In genomic region chr1:55087401-55087904, GRCm38 (mm10) we compare ENCODE assay signal across 8 mouse cellular contexts. TPM values are rescaled to one million over a fixed set of nuclear protein-coding genes. Genes with fewer than 3 reads are reported as not detected.
A peak's percentile ranks its signal among the peaks of the same experiment; 100 is the strongest.
DNase-seq lines count a peak whose midpoint lies in the region; ATAC-seq and TF ChIP-seq lines count a peak whose summit lies in the region.

No protein-coding gene starts in this region.

- H3K9me3 ChIP-seq in ES-Bruce4 (replicated peaks; ENCODE audit: control insufficient read depth, insufficient read depth, low read length, poor library complexity, severe bottlenecking): no peaks in the 10 kb centered on the region
- H3K9me3 ChIP-seq in embryonic facial prominence, embryonic 15.5 days (replicated peaks): no peaks in the 10 kb centered on the region; the same call in 1 of the 2 replicates
- H3K9me3 ChIP-seq in heart, embryonic 15.5 days (replicated peaks): no peaks in the 10 kb centered on the region
- H3K9me3 ChIP-seq in limb, embryonic 12.5 days: no peaks in the 10 kb centered on the region

- H3K4me2 ChIP-seq in embryonic facial prominence, embryonic 15.5 days (replicated peaks): peak overlapping the region; percentile 72
- peak overlapping the region; percentile 82 for H3K4me2 ChIP-seq in heart, embryonic 15.5 days
- peak overlapping the region; percentile 90 for H3K4me2 ChIP-seq in limb, embryonic 12.5 days
- peak overlapping the region; percentile 76 for H3K4me2 ChIP-seq in myocyte (ENCODE audit: low read depth)

- H3K27me3 ChIP-seq in ES-Bruce4 (ENCODE audit: control insufficient read depth, insufficient read depth, low read length, poor library complexity, severe bottlenecking) (no peaks in the 10 kb centered on the region), myocyte (ENCODE audit: control insufficient read depth, insufficient read depth, insufficient read length) (no peaks in the 10 kb centered on the region)
- H3K27me3 ChIP-seq in embryonic facial prominence, embryonic 15.5 days: no peaks in the 10 kb centered on the region
- no peaks in the 10 kb centered on the region for H3K27me3 ChIP-seq in heart, embryonic 15.5 days
- H3K27me3 ChIP-seq in limb, embryonic 12.5 days: no peaks in the 10 kb centered on the region

- WGBS in embryonic facial prominence, embryonic 15.5 days: under 1% methylated on average over 36 of the region's 57 CpGs
- under 1% methylated on average over 47 of the region's 57 CpGs for WGBS in heart, embryonic 15.5 days
- under 1% methylated on average over 52 of the region's 57 CpGs for WGBS in limb, embryonic 12.5 days

- ATAC-seq in embryonic facial prominence, embryonic 15.5 days (ENCODE audit: insufficient number of reproducible peaks, low FRiP score, low TSS enrichment, low read depth): peak; percentile 58
- ATAC-seq in heart, embryonic 15.5 days (replicated peaks; ENCODE audit: insufficient number of reproducible peaks, insufficient read depth, low FRiP score, low read depth): peak; percentile 41
- peak; percentile 58 for ATAC-seq in limb, embryonic 12.5 days (ENCODE audit: insufficient number of reproducible peaks, insufficient read depth, low FRiP score, low TSS enrichment, low read depth)

- peaks cover 70% of the 10 kb centered on the region for H3K36me3 ChIP-seq in ES-Bruce4 (ENCODE audit: control insufficient read depth, insufficient read depth, low read length, poor library complexity, severe bottlenecking)
- peaks cover 38% of the 10 kb centered on the region for H3K36me3 ChIP-seq in embryonic facial prominence, embryonic 15.5 days
- peaks cover 48% of the 10 kb centered on the region for H3K36me3 ChIP-seq in heart, embryonic 15.5 days
- H3K36me3 ChIP-seq in limb, embryonic 12.5 days: peaks cover 54% of the 10 kb centered on the region
- peaks cover 46% of the 10 kb centered on the region for H3K36me3 ChIP-seq in myocyte (ENCODE audit: control insufficient read depth, insufficient read depth)

- H3K4me1 ChIP-seq in ES-Bruce4 (ENCODE audit: control insufficient read depth, insufficient read depth, low read length): no peaks in the 10 kb centered on the region
- peaks cover 33% of the 10 kb centered on the region for H3K4me1 ChIP-seq in embryonic facial prominence, embryonic 15.5 days
- peaks cover 27% of the 10 kb centered on the region for H3K4me1 ChIP-seq in heart, embryonic 15.5 days (replicated peaks)
- peaks cover 29% of the 10 kb centered on the region for H3K4me1 ChIP-seq in limb, embryonic 12.5 days (replicated peaks)

- H3K9ac ChIP-seq in ES-Bruce4 (ENCODE audit: low read depth, poor library complexity, severe bottlenecking): peak overlapping the region; percentile 95
- H3K9ac ChIP-seq in embryonic facial prominence, embryonic 15.5 days: peak overlapping the region; percentile 89
- H3K9ac ChIP-seq in heart, embryonic 15.5 days: peak overlapping the region; percentile 95
- H3K9ac ChIP-seq in limb, embryonic 12.5 days (replicated peaks): peak overlapping the region; percentile 94

- H3ac ChIP-seq in myocyte (ENCODE audit: control insufficient read depth, insufficient read length): peak overlapping the region; percentile 84

- TF ChIP-seq CTCF in ES-Bruce4 (IDR thresholded peaks at IDR 0.05; ENCODE audit: low read depth, low read length): no peak

- peak overlapping the region; percentile 69 for H3K27ac ChIP-seq in ES-Bruce4 (ENCODE audit: insufficient read depth, low read length)
- H3K27ac ChIP-seq in embryonic facial prominence, embryonic 15.5 days (replicated peaks): peak overlapping the region; percentile 95
- H3K27ac ChIP-seq in heart, embryonic 15.5 days: peak overlapping the region; percentile 99
- peak overlapping the region; percentile 95 for H3K27ac ChIP-seq in limb, embryonic 12.5 days

- H3K4me3 ChIP-seq in ES-Bruce4 (ENCODE audit: low read depth, low read length) (peak overlapping the region; percentile 99), myocyte (peak overlapping the region; percentile 90)
- H3K4me3 ChIP-seq in embryonic facial prominence, embryonic 15.5 days (replicated peaks): peak overlapping the region; percentile 96
- H3K4me3 ChIP-seq in heart, embryonic 15.5 days: peak overlapping the region; percentile 96
- H3K4me3 ChIP-seq in limb, embryonic 12.5 days (replicated peaks): peak overlapping the region; percentile 92

- TF ChIP-seq EP300 in ES-Bruce4 (IDR thresholded peaks at IDR 0.05; ENCODE audit: insufficient read depth, low read depth, low read length): 0 out of 2 replicates have a peak, but pooled peaks have one; percentile 6

- TF ChIP-seq POLR2A in ES-Bruce4 (IDR thresholded peaks at IDR 0.05; ENCODE audit: insufficient read depth, low read length) (no peak), myocyte (IDR thresholded peaks at IDR 0.05; ENCODE audit: insufficient read length, low read depth) (peak; percentile 92)

- DNase-seq in kidney, adult 18-20 months: peak; percentile 67
- no peak for DNase-seq in kidney, postnatal 36 days
- DNase-seq in thymus, postnatal 10 days (ENCODE audit: low spot score in 2 of 2): no peak

- peaks cover 69% of the 10 kb centered on the region for H3K79me2 ChIP-seq in myocyte (ENCODE audit: control insufficient read depth, insufficient read depth)

TF ChIP-seq in myocyte, 11 proteins besides CTCF, POLR2A, EP300 and RAD21:
- TF ChIP-seq POLR2AphosphoS2 (IDR thresholded peaks at IDR 0.05; ENCODE audit: insufficient read length, low read depth) (peak; percentile 96), REST (IDR thresholded peaks at IDR 0.05; ENCODE audit: insufficient read depth, insufficient read length) (peak; percentile 42), TCF3 (IDR thresholded peaks at IDR 0.05; ENCODE audit: insufficient read length, low read depth) (no peak), SRF (IDR thresholded peaks at IDR 0.05; ENCODE audit: control insufficient read depth, insufficient read length, low read depth) (no peak)
TF ChIP-seq in myocyte: peak in this region for 2.

RNA-seq across cellular contexts. Expression of gene Hspe1, which starts 0.5 kb away (rescaled TPM):
- 622 and 631 TPM in 2 replicates for polyA plus RNA-seq in ES-Bruce4 (2011; ENCODE audit: insufficient read depth, insufficient read length, low read depth, missing spikeins)
- polyA plus RNA-seq in embryonic facial prominence, embryonic 15.5 days (2015; fragmentation: Nextera tagmentation; extraction: Ambion mirVana): 292 and 314 TPM in 2 replicates
- polyA plus RNA-seq in heart, embryonic 15.5 days (2015; fragmentation: Nextera tagmentation; extraction: Ambion mirVana): 254 and 359 TPM in 2 replicates
- 485 and 512 TPM in 2 replicates for polyA plus RNA-seq in limb, embryonic 12.5 days (2016; fragmentation: Nextera tagmentation; extraction: Ambion mirVana)
- 436 TPM for polyA plus RNA-seq in myocyte (2012; fragmentation: generic; extraction: Trizol)

RNA-seq across cellular contexts. Expression of gene Hspd1, which starts 0.6 kb away (rescaled TPM):
- polyA plus RNA-seq in ES-Bruce4 (2011; ENCODE audit: insufficient read depth, insufficient read length, low read depth, missing spikeins) (626 and 704 TPM in 2 replicates), myocyte (2012; fragmentation: generic; extraction: Trizol) (132 TPM)
- polyA plus RNA-seq in embryonic facial prominence, embryonic 15.5 days (2015; fragmentation: Nextera tagmentation; extraction: Ambion mirVana): 298 and 303 TPM in 2 replicates
- 417 and 450 TPM in 2 replicates for polyA plus RNA-seq in heart, embryonic 15.5 days (2015; fragmentation: Nextera tagmentation; extraction: Ambion mirVana)
- polyA plus RNA-seq in limb, embryonic 12.5 days (2016; fragmentation: Nextera tagmentation; extraction: Ambion mirVana): 378 and 384 TPM in 2 replicates

RNA-seq across cellular contexts. Expression of gene Coq10b, which starts 34.9 kb away (rescaled TPM):
- polyA plus RNA-seq in ES-Bruce4 (2011; ENCODE audit: insufficient read depth, insufficient read length, low read depth, missing spikeins): 21.2 and 27.1 TPM in 2 replicates
- polyA plus RNA-seq in embryonic facial prominence, embryonic 15.5 days (2015; fragmentation: Nextera tagmentation; extraction: Ambion mirVana): 18.4 and 18.9 TPM in 2 replicates
- 17.4 and 18.7 TPM in 2 replicates for polyA plus RNA-seq in heart, embryonic 15.5 days (2015; fragmentation: Nextera tagmentation; extraction: Ambion mirVana)
- polyA plus RNA-seq in limb, embryonic 12.5 days (2016; fragmentation: Nextera tagmentation; extraction: Ambion mirVana): 21.4 and 22.3 TPM in 2 replicates
- 18.5 TPM for polyA plus RNA-seq in myocyte (2012; fragmentation: generic; extraction: Trizol)

RNA-seq across cellular contexts. Expression of gene Mob4, which starts 43.6 kb away (rescaled TPM):
- polyA plus RNA-seq in ES-Bruce4 (2011; ENCODE audit: insufficient read depth, insufficient read length, low read depth, missing spikeins) (77.2 and 83.5 TPM in 2 replicates), myocyte (2012; fragmentation: generic; extraction: Trizol) (19.5 TPM)
- polyA plus RNA-seq in embryonic facial prominence, embryonic 15.5 days (2015; fragmentation: Nextera tagmentation; extraction: Ambion mirVana): 126 and 134 TPM in 2 replicates
- polyA plus RNA-seq in heart, embryonic 15.5 days (2015; fragmentation: Nextera tagmentation; extraction: Ambion mirVana): 105 and 109 TPM in 2 replicates
- polyA plus RNA-seq in limb, embryonic 12.5 days (2016; fragmentation: Nextera tagmentation; extraction: Ambion mirVana): 151 and 159 TPM in 2 replicates
